Mouse (Mus musculus) megakaryocyte, adult 5-6 weeks (primary cell): Measurements from ENCODE around the gene Arhgap44. TPM values are rescaled to one million over a fixed set of nuclear protein-coding genes. Genes with fewer than 3 reads are reported as not detected.

Experiments
- ATAC-seq: 2 replicates; pipeline ENCODE4 v1.8.0; 2016; ENCODE audit warnings: mild to moderate bottlenecking, inconsistent platforms; ENCODE audit not compliant: poor library complexity, severe bottlenecking
- total RNA-seq, 2 experiments: library from RNA; stranded (forward) in 1 of 2; stranded (reverse) in 1 of 2; fragments of 153-499, 151-499 nt in 1 of 2; fragments of 221-1000, 200-1000 nt in 1 of 2; gene quantifications; 2 replicates each; pipeline versions ENCODE4 v1.2.3 to v1.2.4; 2015 to 2017

The Arhgap44 gene
- total RNA-seq, 2 experiments from 2014 or later = not detected

- ATAC-seq = no peak
Measured at GRCm38 (mm10) chr11:65139030-65139429, 23.7 kb downstream of the Arhgap44 start.

GRCm38 (mm10) chr11:65137145-65137652, 25.6 kb downstream of the Arhgap44 start:
- ATAC-seq = no peak

GRCm38 (mm10) chr11:65135251-65135739, 27.5 kb downstream of the Arhgap44 start:
- no peak for ATAC-seq

GRCm38 (mm10) chr11:65133661-65134060, 29.1 kb downstream of the Arhgap44 start:
- no peak for ATAC-seq

GRCm38 (mm10) chr11:65129110-65129509, 33.7 kb downstream of the Arhgap44 start:
- ATAC-seq = no peak

GRCm38 (mm10) chr11:65128666-65129065, 34.1 kb downstream of the Arhgap44 start:
- ATAC-seq = no peak

GRCm38 (mm10) chr11:65126566-65126965, 36.2 kb downstream of the Arhgap44 start:
- no peak for ATAC-seq

- ATAC-seq = no peak
Measured at GRCm38 (mm10) chr11:65124913-65125418, 37.8 kb downstream of the Arhgap44 start.

- no peak for ATAC-seq
Measured at GRCm38 (mm10) chr11:65120276-65120675, 42.5 kb downstream of the Arhgap44 start.

GRCm38 (mm10) chr11:65115811-65116210, 47.0 kb downstream of the Arhgap44 start:
- ATAC-seq = no peak

- no peak for ATAC-seq
Measured at GRCm38 (mm10) chr11:65112086-65112485, 50.7 kb downstream of the Arhgap44 start.

- ATAC-seq = no peak
Measured at GRCm38 (mm10) chr11:65111651-65112050, 51.1 kb downstream of the Arhgap44 start.

GRCm38 (mm10) chr11:65110058-65110457, 52.7 kb downstream of the Arhgap44 start:
- no peak for ATAC-seq

- no peak for ATAC-seq
Measured at GRCm38 (mm10) chr11:65107734-65108171, 55.0 kb downstream of the Arhgap44 start.

GRCm38 (mm10) chr11:65107151-65107550, 55.6 kb downstream of the Arhgap44 start:
- ATAC-seq = no peak

- ATAC-seq = no peak
Measured at GRCm38 (mm10) chr11:65104076-65104475, 58.7 kb downstream of the Arhgap44 start.

GRCm38 (mm10) chr11:65101206-65101605, 61.6 kb downstream of the Arhgap44 start:
- ATAC-seq = no peak

- no peak for ATAC-seq
Measured at GRCm38 (mm10) chr11:65100031-65100430, 62.7 kb downstream of the Arhgap44 start.

GRCm38 (mm10) chr11:65097526-65098070, 65.2 kb downstream of the Arhgap44 start:
- ATAC-seq = no peak

- ATAC-seq = no peak
Measured at GRCm38 (mm10) chr11:65096866-65097265, 65.9 kb downstream of the Arhgap44 start.

GRCm38 (mm10) chr11:65092851-65093250, 69.9 kb downstream of the Arhgap44 start:
- no peak for ATAC-seq

GRCm38 (mm10) chr11:65090386-65090785, 72.4 kb downstream of the Arhgap44 start:
- no peak for ATAC-seq

GRCm38 (mm10) chr11:65089982-65090381, 72.8 kb downstream of the Arhgap44 start:
- no peak for ATAC-seq
